Mouse (Mus musculus): ENCODE measurements around the gene Iscu. TPM values are rescaled to one million over a fixed set of nuclear protein-coding genes. Genes with fewer than 3 reads are reported as not detected.

Gene Iscu
- total RNA-seq, 2 experiments from 2014 or later, result 344 to 362 TPM

DNA sequence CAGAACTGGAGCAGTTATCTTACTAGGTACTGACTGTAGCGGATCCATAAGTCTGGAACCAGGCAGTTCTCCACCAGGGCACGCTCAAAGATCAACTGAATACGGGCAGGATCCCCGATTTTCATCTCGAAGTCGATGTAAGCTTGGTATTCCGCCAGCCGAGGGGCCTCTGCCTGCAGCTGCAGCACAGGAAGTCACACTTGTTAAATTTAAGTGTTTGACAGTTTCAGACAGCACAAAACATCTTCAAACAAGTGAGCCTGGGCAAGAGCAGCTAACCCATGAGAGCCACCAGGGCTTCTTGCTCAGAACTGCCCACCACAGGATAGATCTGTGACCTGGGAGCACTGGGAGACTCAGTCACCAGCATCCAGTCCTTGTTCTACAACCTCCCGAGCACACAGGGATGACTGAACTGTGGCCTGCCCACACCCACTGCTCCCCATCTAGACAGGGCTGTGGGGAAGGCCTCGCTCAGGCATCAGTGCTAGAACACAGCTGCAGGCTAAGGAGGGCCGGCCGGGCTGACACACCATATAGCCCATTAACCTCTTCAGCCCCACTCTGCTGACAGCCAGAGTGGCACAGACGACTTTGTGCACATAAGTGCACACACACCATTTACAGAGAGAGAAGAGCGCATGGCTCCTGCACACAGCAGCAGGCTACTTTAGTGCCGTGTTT lies 17.1 kb upstream of the Iscu start:
- no peak for DNase-seq

DNA sequence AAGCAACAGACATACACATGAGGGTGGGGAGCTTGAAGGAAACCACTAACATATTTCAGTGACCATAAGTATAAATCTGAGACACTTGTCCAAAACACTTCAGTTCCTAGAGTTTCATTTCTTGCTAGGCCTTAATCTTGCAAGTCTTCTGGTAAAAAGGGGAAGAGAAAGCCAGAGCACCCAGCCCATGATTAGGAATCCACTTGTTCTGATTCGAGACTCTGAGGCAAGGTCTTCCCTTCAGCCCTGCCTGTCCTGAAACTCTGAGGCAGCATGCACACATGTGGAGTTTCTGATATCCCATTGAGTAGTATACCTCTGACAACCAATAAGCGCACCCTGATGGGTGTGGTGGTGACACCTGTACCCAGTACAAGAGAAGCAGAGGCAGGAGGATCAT lies 11.0 kb upstream of the Iscu start:
- no peak for DNase-seq

DNA sequence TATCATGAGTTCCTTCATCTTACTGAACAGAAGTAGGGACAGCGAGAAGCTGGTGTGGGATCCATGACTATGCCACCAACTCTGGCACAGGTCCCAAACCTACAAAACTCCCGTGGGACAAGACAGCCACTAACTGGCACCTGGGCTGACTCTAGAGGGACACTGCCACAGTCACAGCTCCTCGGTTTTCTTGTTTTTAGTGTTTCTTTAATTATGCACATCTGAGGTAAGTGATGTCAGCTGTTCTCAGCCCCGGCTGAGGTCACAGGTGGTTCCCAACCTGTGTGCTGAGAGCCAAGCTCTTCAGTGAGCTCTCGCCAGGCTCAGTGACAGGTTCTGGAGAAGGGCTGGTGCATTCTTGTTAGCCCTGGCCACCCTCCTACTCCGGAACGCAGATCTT lies 8.1 kb upstream of the Iscu start:
- DNase-seq, result no peak

DNA sequence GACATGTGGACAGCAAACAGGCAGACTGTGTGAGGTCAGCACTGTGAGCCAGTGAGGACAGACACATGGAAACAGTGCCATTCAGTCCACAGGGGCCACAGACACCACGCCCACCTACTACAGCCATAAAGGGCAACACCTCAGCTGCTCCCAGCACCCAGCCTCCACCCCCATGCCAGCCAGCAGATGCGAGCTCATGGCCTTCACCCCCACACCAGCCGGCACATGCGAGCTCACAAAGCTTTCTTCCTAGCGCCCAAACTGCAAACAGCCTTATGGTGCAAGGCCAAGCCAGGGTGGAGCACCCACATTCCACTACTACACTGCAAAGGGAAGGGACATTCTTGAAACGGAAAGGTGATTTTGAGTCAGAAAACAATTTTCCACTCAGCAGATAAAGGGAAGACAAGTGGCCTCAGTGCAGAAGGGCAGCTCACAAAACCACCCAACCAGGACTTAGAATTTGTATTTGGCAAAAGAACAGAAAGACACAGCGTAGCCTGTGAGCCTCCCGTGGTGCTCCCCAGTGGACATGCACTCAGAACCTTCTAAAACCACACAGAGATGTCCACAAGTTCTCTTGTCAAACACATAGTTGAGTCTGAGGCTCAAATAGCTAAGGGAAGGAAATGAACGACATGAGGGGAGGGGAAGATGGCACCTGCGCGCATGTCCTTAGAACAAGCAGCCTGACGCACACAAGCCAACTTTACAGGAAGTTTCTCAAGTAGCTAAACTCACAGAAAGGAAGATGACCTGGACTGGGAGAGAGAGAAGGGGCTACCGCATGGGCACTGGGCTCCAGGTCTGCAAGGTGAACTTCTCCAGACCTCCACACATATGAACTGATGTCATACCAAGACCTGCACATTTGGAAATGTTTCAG lies 6.7 kb upstream of the Iscu start:
- peak; percentile 61 for DNase-seq

DNA sequence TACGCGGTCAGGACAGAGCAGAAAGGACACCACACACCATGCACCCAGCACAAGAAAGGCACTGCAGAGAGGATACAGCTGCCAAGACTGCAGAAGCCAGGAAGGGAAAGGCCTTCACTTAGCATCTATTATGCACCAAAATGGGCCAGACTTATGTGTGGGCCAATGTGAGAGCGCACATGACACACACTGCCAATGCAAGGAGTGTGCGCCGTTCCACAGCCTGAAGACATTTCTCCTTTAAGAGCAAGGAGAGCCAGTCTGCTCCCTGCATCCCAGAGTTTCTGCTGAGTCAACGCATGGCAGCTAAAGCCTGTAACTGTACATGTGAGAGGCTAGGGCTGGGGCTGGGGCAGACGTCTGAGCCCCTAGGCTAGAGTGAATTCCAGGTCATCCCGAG lies 3.7 kb upstream of the Iscu start:
- DNase-seq, result no peak

GRCm38 (mm10) chr5:113771213-113772162 lies 1.1 kb upstream of the Iscu start:
- DNase-seq, result peak; percentile 87

- DNase-seq, result no peak
Measured at GRCm38 (mm10) chr5:113772905-113773519, 464 bp downstream of the Iscu start.

DNA sequence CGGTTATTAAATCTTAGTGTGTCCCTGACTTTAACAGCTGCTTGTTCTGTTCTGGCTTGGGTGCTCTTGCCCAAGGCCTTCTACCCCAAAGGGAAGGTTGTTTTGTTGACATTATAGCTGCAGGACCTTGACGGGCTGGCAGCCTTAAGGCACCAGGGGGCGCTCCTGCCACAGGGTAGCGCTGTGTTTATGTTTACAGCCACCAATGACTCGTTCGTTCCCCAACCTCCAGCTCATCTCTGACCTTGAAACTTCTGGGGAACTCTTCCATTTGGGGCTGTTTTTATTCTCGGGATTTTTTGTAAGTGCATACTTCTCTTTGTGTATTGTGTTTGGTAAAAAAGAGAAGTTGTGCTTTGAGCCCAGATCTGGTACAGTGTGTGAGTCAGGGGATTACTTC lies 1.1 kb downstream of the Iscu start:
- DNase-seq, result peak; percentile 97

GRCm38 (mm10) chr5:113775585-113775984 lies 3.0 kb downstream of the Iscu start:
- peak; percentile 44 for DNase-seq

DNA sequence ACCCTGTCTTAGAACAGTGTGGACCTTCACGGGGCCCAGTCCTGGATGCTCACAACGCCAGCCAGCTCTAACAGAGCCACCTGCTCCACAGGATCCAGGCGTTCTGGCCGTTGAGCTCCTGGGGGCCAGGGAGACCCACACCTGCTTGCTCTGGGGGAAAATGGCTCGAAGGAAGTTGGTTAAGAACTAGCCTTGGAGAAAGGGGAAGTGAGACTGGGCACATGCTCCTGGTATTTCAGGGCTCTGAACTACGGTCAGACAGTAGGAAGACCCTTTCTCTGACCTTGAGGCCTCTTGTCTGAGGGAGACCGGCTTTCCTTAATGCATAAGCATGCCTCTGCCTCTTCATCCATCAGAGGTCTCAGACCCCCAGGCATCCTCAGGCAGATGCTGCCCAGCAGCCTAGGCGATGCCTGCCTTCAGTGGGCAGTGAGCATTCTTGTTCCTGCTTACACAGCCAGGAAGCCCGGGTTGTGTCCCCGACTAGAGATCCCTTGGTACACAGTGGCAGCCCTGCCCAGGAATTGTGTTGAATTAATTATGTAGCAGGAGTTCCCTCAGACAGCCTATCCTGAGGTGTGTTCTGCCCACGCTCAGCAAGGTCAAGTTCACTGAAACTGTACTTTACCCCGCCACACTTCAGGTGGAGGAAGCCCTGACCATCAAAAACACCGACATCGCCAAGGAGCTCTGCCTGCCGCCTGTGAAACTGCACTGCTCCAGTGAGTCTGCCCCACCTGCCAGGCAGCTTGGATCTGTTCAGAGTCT lies 3.8 kb downstream of the Iscu start:
- DNase-seq, result no peak

DNA sequence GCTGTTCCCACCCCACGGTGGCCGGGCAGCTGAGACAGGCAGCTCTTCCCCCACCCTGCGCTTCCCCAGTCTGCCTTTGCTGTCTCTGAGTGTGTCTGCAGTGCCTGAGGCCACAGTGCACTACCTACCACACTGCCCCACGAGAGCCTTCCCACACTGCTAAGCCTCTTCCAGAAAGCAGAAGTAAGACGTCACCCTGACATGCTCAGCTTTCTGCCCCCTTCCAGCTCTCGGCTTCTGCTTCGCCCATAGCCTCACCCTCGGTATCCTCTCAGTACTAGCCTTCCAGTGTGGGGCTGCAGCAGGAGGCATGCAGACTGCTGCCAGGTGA lies 4.3 kb downstream of the Iscu start:
- DNase-seq, result peak; percentile 14

GRCm38 (mm10) chr5:113777728-113778127 lies 5.2 kb downstream of the Iscu start:
- peak; percentile 60 for DNase-seq

DNA sequence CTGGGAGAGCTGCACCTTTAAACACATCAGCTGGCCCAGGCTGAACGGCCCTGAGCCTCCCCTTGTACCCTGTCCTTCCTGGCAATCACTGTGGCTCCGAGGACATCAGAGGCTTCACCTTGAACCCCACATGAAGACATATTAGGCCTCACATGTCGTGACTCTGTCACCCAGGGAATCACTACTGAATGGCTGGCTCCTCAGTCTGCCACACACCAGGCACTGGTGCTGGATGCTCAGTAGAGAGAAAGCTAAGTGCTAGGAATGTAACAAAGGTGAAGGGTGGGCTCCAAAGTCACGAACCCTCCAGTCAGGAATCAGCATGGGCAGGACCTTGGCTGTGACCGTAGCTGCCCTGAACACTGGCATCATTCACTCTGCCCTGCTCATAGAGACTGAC lies 7.0 kb downstream of the Iscu start:
- DNase-seq, result peak; percentile 39

GRCm38 (mm10) chr5:113780082-113780752 lies 7.7 kb downstream of the Iscu start:
- DNase-seq, result no peak

DNA sequence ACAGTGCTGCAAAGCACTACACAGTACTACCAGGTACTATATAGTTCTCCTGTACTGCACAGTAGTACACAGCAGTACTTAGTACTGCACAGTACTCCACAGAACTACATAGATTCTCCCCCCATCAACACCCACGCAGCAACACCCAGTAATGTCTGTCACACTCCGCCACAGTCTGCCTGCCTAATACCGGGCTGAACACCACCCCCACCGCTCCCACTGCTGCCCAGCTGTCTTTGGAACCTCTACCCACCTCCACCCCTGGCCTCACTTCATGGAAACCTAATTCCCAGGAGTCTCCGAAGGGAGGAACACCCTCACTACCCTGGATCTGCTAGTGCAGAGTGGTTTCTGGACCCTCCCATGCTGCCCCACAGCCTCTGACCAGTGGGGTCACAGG lies 8.2 kb downstream of the Iscu start:
- DNase-seq, result no peak

DNA sequence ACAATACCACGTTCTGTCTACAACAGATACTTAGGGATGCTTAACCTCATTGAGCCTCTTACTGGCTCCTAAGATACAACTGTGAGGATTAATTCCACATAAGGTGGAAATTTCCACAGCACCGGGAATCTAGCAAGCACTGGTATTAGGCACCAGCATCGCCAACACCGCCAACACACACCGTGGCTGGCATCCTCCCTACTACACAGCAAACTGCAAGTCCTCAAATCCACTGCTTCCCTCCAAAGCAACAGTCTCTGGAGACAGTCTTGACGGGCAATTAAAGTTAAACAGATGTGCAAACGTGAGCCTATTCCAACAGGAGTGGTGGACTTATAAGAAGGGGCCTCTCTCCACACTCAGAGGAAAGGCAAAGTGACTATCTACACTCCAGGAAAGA lies 8.7 kb downstream of the Iscu start:
- no peak for DNase-seq

DNA sequence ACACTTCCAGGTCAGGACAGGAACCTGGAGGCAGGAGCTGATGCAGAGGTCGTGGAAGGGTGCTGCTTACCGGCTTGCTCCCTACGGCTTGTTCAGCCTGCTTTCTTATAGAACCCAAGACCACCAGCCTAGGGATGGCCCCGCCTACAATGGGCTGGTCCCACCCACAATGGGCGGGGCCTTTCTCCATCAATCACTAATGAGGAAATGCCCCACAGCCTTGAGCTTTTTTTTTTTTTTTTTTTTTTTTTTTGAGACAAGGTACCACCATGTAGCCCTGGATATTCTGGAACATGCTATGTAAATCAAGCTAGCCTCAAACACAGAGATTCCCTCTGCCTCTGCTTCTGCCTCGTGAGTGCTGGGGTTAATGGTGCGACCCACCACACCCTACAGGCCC lies 9.3 kb downstream of the Iscu start:
- DNase-seq, result no peak

GRCm38 (mm10) chr5:113782624-113783023 lies 10.1 kb downstream of the Iscu start:
- no peak for DNase-seq

GRCm38 (mm10) chr5:113783581-113784001 lies 11.0 kb downstream of the Iscu start:
- peak; percentile 45 for DNase-seq

GRCm38 (mm10) chr5:113784104-113784503 lies 11.6 kb downstream of the Iscu start:
- peak; percentile 18 for DNase-seq

DNA sequence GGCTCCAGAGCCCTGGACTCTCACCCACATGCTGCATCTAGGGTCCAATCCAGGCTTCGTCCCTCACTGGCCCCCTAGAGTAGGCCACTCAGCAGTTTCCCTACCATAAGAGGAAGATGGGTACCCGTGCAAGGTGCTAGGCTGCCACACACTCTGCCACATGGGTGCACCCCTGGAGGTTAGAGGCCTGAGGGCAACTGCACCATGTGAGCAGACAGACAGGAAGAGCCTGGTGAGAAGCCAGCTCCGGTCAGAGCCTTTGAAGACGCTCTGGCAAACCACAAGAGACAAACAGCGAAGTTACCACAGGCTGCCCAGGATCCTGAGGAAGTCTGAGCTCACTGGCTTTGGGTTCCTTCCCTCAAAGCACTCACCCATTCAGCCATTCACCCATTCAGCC lies 14.4 kb downstream of the Iscu start:
- DNase-seq, result no peak

All from adrenal gland, postnatal 10 days (tissue).